13 mouse cellular contexts compared by ENCODE assay signal in the genomic region with DNA sequence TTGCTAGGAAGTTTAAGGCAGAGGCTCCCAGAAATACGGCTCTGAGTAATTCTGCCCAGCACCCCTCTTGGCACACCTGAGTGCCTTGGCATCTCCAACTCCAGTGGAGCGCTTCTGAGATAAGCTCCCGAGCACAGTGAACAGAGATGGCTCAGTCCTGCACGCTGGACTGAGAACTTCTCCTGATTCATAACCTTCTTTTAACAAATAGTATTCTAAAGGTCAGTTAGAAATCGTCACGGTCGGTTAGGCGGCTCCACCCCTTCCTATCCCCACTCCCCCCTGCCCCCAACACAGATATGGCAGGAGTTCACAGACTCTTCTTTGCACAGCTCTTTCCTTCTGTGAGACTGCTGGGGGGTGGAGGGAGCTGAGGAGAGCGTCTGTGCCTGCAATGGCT.
DNase-seq lines count a peak whose midpoint lies in the region; ATAC-seq and TF ChIP-seq lines count a peak whose summit lies in the region.
"Had no signal": no experiment of that assay in that cellular context is flagged by ENCODE, and none has a peak within 500 bp of the region (broad histone marks: within the 10 kb centered on the region; RNA-seq: fewer than 3 reads in every experiment).

No protein-coding gene starts in this region.

- H3K9me3 ChIP-seq in stomach, postnatal 0 days (ENCODE audit: control insufficient read depth, low read length): no peaks in the 10 kb centered on the region
- H3K9me3 ChIP-seq in hindbrain, embryonic 11.5 days (ENCODE audit: control insufficient read depth, low read length): no peaks in the 10 kb centered on the region
- peaks cover 3% of the 10 kb centered on the region for H3K9me3 ChIP-seq in forebrain, embryonic 16.5 days (ENCODE audit: control insufficient read depth, low read length)
- H3K9me3 ChIP-seq: midbrain, embryonic 12.5 days had no signal

- H3K4me3 ChIP-seq in stomach, postnatal 0 days (ENCODE audit: low read depth, low read length): no peak overlapping the region
- no peak overlapping the region for H3K4me3 ChIP-seq in hindbrain, embryonic 11.5 days (ENCODE audit: low read depth, low read length)
- H3K4me3 ChIP-seq in forebrain, embryonic 16.5 days (replicated peaks; ENCODE audit: low read length): no peak overlapping the region
- H3K4me3 ChIP-seq: erythroblast, embryonic 14.5 days; liver, embryonic 12.5 days; midbrain, embryonic 12.5 days had no signal

- no peak for TF ChIP-seq CTCF in stomach, postnatal 0 days (IDR thresholded peaks at IDR 0.05; ENCODE audit: low read depth)

- H3K36me3 ChIP-seq in stomach, postnatal 0 days (ENCODE audit: control insufficient read depth, insufficient read depth, low read length): no peaks in the 10 kb centered on the region; the same call in 1 of the 2 replicates
- H3K36me3 ChIP-seq in hindbrain, embryonic 11.5 days (ENCODE audit: control insufficient read depth, insufficient read depth, low read length): no peaks in the 10 kb centered on the region
- H3K36me3 ChIP-seq in forebrain, embryonic 16.5 days (ENCODE audit: control insufficient read depth, insufficient read depth): no peaks in the 10 kb centered on the region
- H3K36me3 ChIP-seq: midbrain, embryonic 12.5 days had no signal

- ATAC-seq in stomach, postnatal 0 days (ENCODE audit: low FRiP score, low TSS enrichment): no peak
- ATAC-seq in hindbrain, embryonic 11.5 days (ENCODE audit: low FRiP score): no peak
- ATAC-seq in forebrain, embryonic 16.5 days: no peak
- ATAC-seq: liver, embryonic 12.5 days had no signal

- H3K4me1 ChIP-seq in stomach, postnatal 0 days (replicated peaks; ENCODE audit: control insufficient read depth, insufficient read depth): no peaks in the 10 kb centered on the region
- H3K4me1 ChIP-seq in hindbrain, embryonic 11.5 days (replicated peaks; ENCODE audit: control insufficient read depth, insufficient read depth, low read length): no peaks in the 10 kb centered on the region
- H3K4me1 ChIP-seq in forebrain, embryonic 16.5 days (replicated peaks; ENCODE audit: control insufficient read depth, insufficient read depth, low read length): peaks cover 6% of the 10 kb centered on the region
- H3K4me1 ChIP-seq: midbrain, embryonic 12.5 days had no signal

- WGBS in stomach, postnatal 0 days: 36% methylated on average over 9 of the region's 9 CpGs
- WGBS in hindbrain, embryonic 11.5 days: 63% methylated on average over 9 of the region's 9 CpGs
- 65% methylated on average over 9 of the region's 9 CpGs for WGBS in forebrain, embryonic 16.5 days

- no peak for TF ChIP-seq EP300 in stomach, postnatal 0 days (optimal IDR thresholded peaks at IDR 0.05)

- no peak overlapping the region for H3K4me2 ChIP-seq in stomach, postnatal 0 days (replicated peaks; ENCODE audit: low read depth)
- H3K4me2 ChIP-seq in hindbrain, embryonic 11.5 days (replicated peaks; ENCODE audit: low read depth, low read length): no peak overlapping the region
- no peak overlapping the region for H3K4me2 ChIP-seq in forebrain, embryonic 16.5 days (ENCODE audit: low read length)
- H3K4me2 ChIP-seq: liver, embryonic 12.5 days; midbrain, embryonic 12.5 days had no signal

- H3K27ac ChIP-seq in stomach, postnatal 0 days (replicated peaks): no peak overlapping the region
- no peak overlapping the region for H3K27ac ChIP-seq in hindbrain, embryonic 11.5 days (ENCODE audit: low read depth, low read length)
- no peak overlapping the region for H3K27ac ChIP-seq in forebrain, embryonic 16.5 days (ENCODE audit: low read length)
- H3K27ac ChIP-seq: liver, embryonic 12.5 days; midbrain, embryonic 12.5 days had no signal

- peak; percentile 26 to 49 for DNase-seq in cerebellum, postnatal 25 days
- DNase-seq in cerebellum, adult 11-12 months: no peak
- DNase-seq in urinary bladder, postnatal 14 days (ENCODE audit: low spot score): peak; percentile 27
- DNase-seq in urinary bladder, adult 18-20 months (ENCODE audit: low spot score in 2 of 2): no peak
- DNase-seq in kidney, adult 18-20 months: peak; percentile 40
- peak; percentile 17 for DNase-seq in stomach, postnatal 0 days (ENCODE audit: low spot score)
- DNase-seq in hindbrain, embryonic 11.5 days (ENCODE audit: low spot score): no peak
- DNase-seq: gastrocnemius, postnatal 10 days; right cerebral cortex, postnatal 25 days had no signal

- no peak overlapping the region for H3K9ac ChIP-seq in stomach, postnatal 0 days (ENCODE audit: low read length)
- no peak overlapping the region for H3K9ac ChIP-seq in hindbrain, embryonic 11.5 days (ENCODE audit: low read depth, low read length)
- no peak overlapping the region for H3K9ac ChIP-seq in forebrain, embryonic 16.5 days (replicated peaks; ENCODE audit: low read depth, low read length)
- H3K9ac ChIP-seq: liver, embryonic 12.5 days; midbrain, embryonic 12.5 days had no signal

- no peaks in the 10 kb centered on the region for H3K27me3 ChIP-seq in stomach, postnatal 0 days (ENCODE audit: control insufficient read depth, insufficient read depth, low read length)
- no peaks in the 10 kb centered on the region for H3K27me3 ChIP-seq in hindbrain, embryonic 11.5 days (ENCODE audit: control insufficient read depth, insufficient read depth, low read length)
- H3K27me3 ChIP-seq in forebrain, embryonic 16.5 days (replicated peaks; ENCODE audit: control insufficient read depth, insufficient read depth, low read length): no peaks in the 10 kb centered on the region
- H3K27me3 ChIP-seq: liver, embryonic 12.5 days; midbrain, embryonic 12.5 days had no signal

Comparison
In these comparisons a context has a peak if more than half of its experiments do, and no peak if none do; other contexts are left out.
1. DNase-seq: peak in cerebellum, postnatal 25 days (2 of 2), urinary bladder, postnatal 14 days (single experiment), kidney, adult 18-20 months (single experiment) and stomach, postnatal 0 days (single experiment); none in cerebellum, adult 11-12 months (single experiment), urinary bladder, adult 18-20 months (0 of 2) and hindbrain, embryonic 11.5 days (single experiment).